Mouse (Mus musculus) kidney, embryonic 16.5 days (tissue): ENCODE data around the gene Pecam1. TPM values are rescaled to one million over a fixed set of nuclear protein-coding genes. Genes with fewer than 3 reads are reported as not detected.

Experiments
- ATAC-seq: fragments of 200-750 bp; cut with Nextera tagmentation; 2 replicates; pipeline ENCODE4 v1.8.0; 2017; ENCODE audit warnings: moderate TSS enrichment; ENCODE audit not compliant: low FRiP score, low TSS enrichment
- H3K27ac ChIP-seq: fragments of 300-500 bp; sonication (generic); 2 replicates; pipeline ENCODE4 v1.5.1; 2014; ENCODE audit warnings: low read length
- H3K27me3 ChIP-seq: fragments of 300-500 bp; sonication (generic); 2 replicates; pipeline ENCODE4 v1.6.1; 2014; ENCODE audit warnings: low read length, control low read depth, mixed read lengths; ENCODE audit not compliant: insufficient read depth
- H3K36me3 ChIP-seq: fragments of 300-500 bp; sonication (generic); 2 replicates; pipeline ENCODE4 v1.6.1; 2014; ENCODE audit warnings: low read length, control low read depth, mixed read lengths; ENCODE audit not compliant: insufficient read depth
- H3K4me1 ChIP-seq: fragments of 300-500 bp; sonication (generic); 2 replicates; pipeline ENCODE4 v1.6.1; 2014; ENCODE audit warnings: low read length, control low read depth, mixed read lengths; ENCODE audit not compliant: insufficient read depth
- H3K4me2 ChIP-seq: fragments of 300-500 bp; sonication (generic); replicated peaks from 2 replicates; pipeline ENCODE4 v1.6.1; 2014; ENCODE audit warnings: low read depth, low read length
- H3K4me3 ChIP-seq: fragments of 300-500 bp; sonication (generic); 2 replicates; pipeline ENCODE4 v1.5.1; 2014; ENCODE audit warnings: mild to moderate bottlenecking, low read length
- H3K9ac ChIP-seq: fragments of 300-500 bp; sonication (generic); replicated peaks from 2 replicates; pipeline ENCODE4 v1.6.1; 2014; ENCODE audit warnings: low read length
- H3K9me3 ChIP-seq: fragments of 300-500 bp; sonication (generic); 2 replicates; pipeline ENCODE4 v1.6.1; 2016; ENCODE audit warnings: low read length, control low read depth
- WGBS: fragments of 180-500 bp; shearing (Covaris S2); extraction: QIAGEN DNeasy Blood & Tissue Kit; methylation state at CpG from one replicate; pipeline ENCODE4 v1.1.7; 2014; 5-methylcytosine and 5-hydroxymethylcytosine counted together
- polyA plus RNA-seq: library from polyadenylated mRNA; unstranded; fragments of >200 nt; fragmentation: Nextera tagmentation; extraction: Ambion mirVana; gene quantifications from 2 replicates; pipeline ENCODE4 v1.2.1, GENCODE M21; 2015

Gene Pecam1
- 74.9 and 75.5 TPM in 2 replicates for polyA plus RNA-seq

DNA sequence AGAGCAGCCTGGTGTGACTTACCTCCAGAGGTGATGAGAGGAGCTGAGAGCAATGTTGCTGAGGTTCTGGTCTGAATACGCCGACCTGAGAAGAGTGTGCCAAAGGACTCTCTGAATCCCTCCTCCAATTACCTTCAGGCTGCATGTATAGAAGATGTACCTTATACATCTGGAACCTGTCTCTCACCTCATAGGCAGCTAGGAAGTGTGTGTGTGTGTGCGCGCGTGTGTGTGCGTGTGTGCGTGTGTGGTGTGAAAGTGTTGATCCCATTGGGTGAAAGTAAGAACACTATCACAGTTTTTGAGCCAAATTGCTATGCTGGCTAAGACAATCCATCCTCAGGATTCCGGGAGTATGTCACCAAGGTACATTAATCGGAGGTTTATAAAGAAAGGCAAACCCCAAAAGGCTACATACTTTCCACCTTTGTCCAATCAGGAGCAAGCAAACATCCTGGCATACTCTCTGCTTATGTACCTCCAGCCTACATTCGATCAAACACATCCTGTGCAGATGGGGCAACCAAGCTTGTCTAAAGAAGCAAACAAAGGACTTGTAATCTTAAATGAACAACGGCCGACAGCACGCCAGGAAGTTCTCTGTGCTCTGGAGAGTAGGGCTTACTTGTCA is at the start of gene Pecam1:
Gene Pecam1, minus strand, starts transcription at position 508 of the 631 bp plus-strand sequence.
- Histone ChIP-seq H3K4me2 (no peak within 1 kb of the TSS), H3K36me3 (no peaks in the 10 kb centered on the region), H3K27me3 (no peaks in the 10 kb centered on the region), H3K27ac (no peak within 1 kb of the TSS), H3K4me1 (no peaks in the 10 kb centered on the region), H3K4me3 (no peak within 1 kb of the TSS), H3K9ac (no peak within 1 kb of the TSS), H3K9me3 (peaks cover 2% of the 10 kb centered on the region; the same call in 1 of the 2 replicates)
- ATAC-seq = no peak
- WGBS = 73% methylated on average over 13 of the region's 13 CpGs

GRCm38 (mm10) chr11:106795679-106796078 is 45.3 kb upstream of the Pecam1 start:
- Histone ChIP-seq H3K4me2 (no peak overlapping the region), H3K9me3 (peaks cover 6% of the 10 kb centered on the region), H3K9ac (no peak overlapping the region), H3K36me3 (peaks cover 63% of the 10 kb centered on the region), H3K4me3 (no peak overlapping the region), H3K27me3 (no peaks in the 10 kb centered on the region), H3K27ac (0 out of 2 replicates have a peak overlapping the region, but pooled peaks have one; percentile 24), H3K4me1 (peaks cover 6% of the 10 kb centered on the region; the same call in 1 of the 2 replicates)
- WGBS = 42% methylated on average over 9 of the region's 9 CpGs
- 0 out of 2 replicates have a peak, but pooled peaks have one; percentile 31 for ATAC-seq

GRCm38 (mm10) chr11:106793846-106794245 is 43.4 kb upstream of the Pecam1 start:
- Histone ChIP-seq H3K9ac (no peak overlapping the region), H3K36me3 (peaks cover 48% of the 10 kb centered on the region), H3K27ac (no peak overlapping the region), H3K4me3 (no peak overlapping the region), H3K4me1 (peaks cover 14% of the 10 kb centered on the region), H3K9me3 (peaks cover 6% of the 10 kb centered on the region), H3K4me2 (no peak overlapping the region), H3K27me3 (no peaks in the 10 kb centered on the region)
- ATAC-seq = no peak
- WGBS = 77% methylated on average over 4 of the region's 4 CpGs

DNA sequence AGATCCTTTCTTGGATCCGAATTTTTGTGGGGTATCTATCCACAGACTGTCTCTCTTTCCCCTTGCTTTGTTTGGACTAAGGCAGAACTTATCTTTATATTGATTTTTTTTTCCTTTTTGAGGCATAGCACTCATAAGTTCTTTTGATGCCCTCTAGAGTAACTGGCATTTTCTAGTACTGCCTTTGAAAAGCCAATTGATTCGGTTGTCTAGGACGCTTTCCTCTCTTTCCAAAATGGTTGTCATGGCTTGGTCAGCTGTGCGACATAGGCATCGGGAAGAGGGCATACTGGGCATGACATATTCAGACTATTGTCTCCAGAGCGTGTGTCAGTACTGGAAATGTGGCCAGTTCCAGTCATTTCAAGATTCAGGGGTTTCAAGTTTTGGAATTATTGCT is 39.2 kb upstream of the Pecam1 start:
- peak overlapping the region; percentile 93 for H3K4me2 ChIP-seq
- 0% methylated on average over 6 of the region's 6 CpGs for WGBS
- H3K36me3 ChIP-seq = peaks cover 32% of the 10 kb centered on the region
- H3K4me3 ChIP-seq = peak overlapping the region; percentile 95
- peak overlapping the region; percentile 97 for H3K27ac ChIP-seq
- no peaks in the 10 kb centered on the region for H3K9me3 ChIP-seq
- peak overlapping the region; percentile 99 for H3K9ac ChIP-seq
- peaks cover 19% of the 10 kb centered on the region for H3K4me1 ChIP-seq
- no peaks in the 10 kb centered on the region for H3K27me3 ChIP-seq
- ATAC-seq = no peak

GRCm38 (mm10) chr11:106788775-106789459 is 38.5 kb upstream of the Pecam1 start, which contains the start of the genes Ddx5 and Cep95:
TSS of gene Ddx5 (minus strand) at chr11:106789185.
TSS of gene Cep95 (plus strand) at chr11:106789252.
- Histone ChIP-seq H3K4me1 (peaks cover 19% of the 10 kb centered on the region), H3K27ac (peak within 1 kb of the TSS; percentile 97), H3K27me3 (no peaks in the 10 kb centered on the region), H3K36me3 (peaks cover 27% of the 10 kb centered on the region), H3K4me3 (peak within 1 kb of the TSS; percentile 95), H3K9me3 (no peaks in the 10 kb centered on the region), H3K9ac (peak within 1 kb of the TSS; percentile 99), H3K4me2 (peak within 1 kb of the TSS; percentile 93)
- WGBS = under 1% methylated on average over 58 of the region's 58 CpGs
- peak; percentile 91 for ATAC-seq

GRCm38 (mm10) chr11:106788026-106788774 is 37.8 kb upstream of the Pecam1 start:
- Histone ChIP-seq H3K9ac (peak overlapping the region; percentile 99), H3K4me1 (peaks cover 19% of the 10 kb centered on the region), H3K36me3 (peaks cover 29% of the 10 kb centered on the region), H3K9me3 (no peaks in the 10 kb centered on the region), H3K4me3 (peak overlapping the region; percentile 95), H3K27ac (peak overlapping the region; percentile 97), H3K4me2 (peak overlapping the region; percentile 38), H3K27me3 (no peaks in the 10 kb centered on the region)
- peak; percentile 85 for ATAC-seq
- WGBS = under 1% methylated on average over 54 of the region's 79 CpGs

GRCm38 (mm10) chr11:106787131-106788025 is 37.0 kb upstream of the Pecam1 start:
- H3K4me2 ChIP-seq = peak overlapping the region; percentile 61
- H3K9ac ChIP-seq = peak overlapping the region; percentile 99
- H3K4me3 ChIP-seq = peak overlapping the region; percentile 95
- H3K4me1 ChIP-seq = peaks cover 19% of the 10 kb centered on the region
- no peaks in the 10 kb centered on the region for H3K27me3 ChIP-seq
- H3K27ac ChIP-seq = peak overlapping the region; percentile 97
- under 1% methylated on average over 65 of the region's 65 CpGs for WGBS
- H3K36me3 ChIP-seq = peaks cover 34% of the 10 kb centered on the region
- peak; percentile 37; the same call in 1 of the 2 replicates for ATAC-seq
- H3K9me3 ChIP-seq = no peaks in the 10 kb centered on the region

DNA sequence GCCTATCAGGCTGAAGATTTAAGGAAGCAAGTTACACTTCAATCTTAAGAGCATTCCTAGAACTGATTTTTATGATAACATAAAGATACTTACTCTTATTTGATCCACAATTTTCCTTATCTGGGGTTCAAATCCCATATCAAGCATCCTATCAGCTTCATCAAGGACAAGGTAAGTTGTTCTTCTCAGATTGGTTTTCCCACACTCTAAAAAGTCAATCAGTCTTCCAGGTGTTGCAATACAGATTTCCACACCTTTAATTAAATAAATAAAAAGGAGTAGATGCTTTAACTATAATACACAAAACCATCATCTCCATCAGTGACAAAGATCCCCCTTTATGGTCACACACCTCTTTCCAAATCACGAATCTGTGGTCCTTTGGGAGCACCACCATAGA is 34.6 kb upstream of the Pecam1 start:
- peaks cover 47% of the 10 kb centered on the region for H3K36me3 ChIP-seq
- peaks cover 20% of the 10 kb centered on the region for H3K4me1 ChIP-seq
- ATAC-seq = no peak
- no peaks in the 10 kb centered on the region for H3K27me3 ChIP-seq
- WGBS = 81% methylated on average over 1 of the region's 1 CpGs
- H3K9ac ChIP-seq = no peak overlapping the region
- H3K4me3 ChIP-seq = no peak overlapping the region
- H3K4me2 ChIP-seq = no peak overlapping the region
- no peak overlapping the region for H3K27ac ChIP-seq
- no peaks in the 10 kb centered on the region for H3K9me3 ChIP-seq

GRCm38 (mm10) chr11:106784476-106784875 is 34.0 kb upstream of the Pecam1 start:
- Histone ChIP-seq H3K4me3 (no peak overlapping the region), H3K27me3 (no peaks in the 10 kb centered on the region), H3K4me1 (peaks cover 22% of the 10 kb centered on the region), H3K36me3 (peaks cover 53% of the 10 kb centered on the region), H3K9ac (no peak overlapping the region), H3K27ac (no peak overlapping the region), H3K4me2 (no peak overlapping the region), H3K9me3 (no peaks in the 10 kb centered on the region)
- no peak for ATAC-seq
- WGBS = 80% methylated on average over 2 of the region's 2 CpGs
